Mouse (Mus musculus) lung, embryonic 15.5 days (tissue): ENCODE data around the gene Dmgdh. TPM values are rescaled to one million over a fixed set of nuclear protein-coding genes. Genes with fewer than 3 reads are reported as not detected.

ENCODE experiments used
- ATAC-seq: fragments of 200-750 bp; cut with Nextera tagmentation; 2 replicates; pipeline ENCODE4 v1.8.0; 2017; ENCODE audit warnings: moderate number of reproducible peaks, borderline replicate concordance; ENCODE audit not compliant: low FRiP score, low TSS enrichment; ENCODE audit errors: extremely low read depth
- H3K27ac ChIP-seq: fragments of 300-500 bp; sonication (generic); 2 replicates; pipeline ENCODE4 v1.5.1; 2015; ENCODE audit warnings: moderate library complexity, mild to moderate bottlenecking, inconsistent platforms
- H3K27me3 ChIP-seq: fragments of 300-500 bp; sonication (generic); 2 replicates; pipeline ENCODE4 v1.6.1; 2015; ENCODE audit warnings: inconsistent platforms
- H3K36me3 ChIP-seq: fragments of 300-500 bp; sonication (generic); 2 replicates; pipeline ENCODE4 v1.6.1; 2015; ENCODE audit warnings: inconsistent platforms
- H3K4me1 ChIP-seq: fragments of 300-500 bp; sonication (generic); 2 replicates; pipeline ENCODE4 v1.6.1; 2015; ENCODE audit warnings: inconsistent platforms
- H3K4me2 ChIP-seq: fragments of 300-500 bp; sonication (generic); 2 replicates; pipeline ENCODE4 v1.6.1; 2015; ENCODE audit warnings: inconsistent platforms, mild to moderate bottlenecking, moderate library complexity
- H3K4me3 ChIP-seq: fragments of 300-500 bp; sonication (generic); 2 replicates; pipeline ENCODE4 v1.5.1; 2015; ENCODE audit warnings: mild to moderate bottlenecking, inconsistent platforms
- H3K9ac ChIP-seq: fragments of 300-500 bp; sonication (generic); 2 replicates; pipeline ENCODE4 v1.6.1; 2015; ENCODE audit warnings: inconsistent platforms
- H3K9me3 ChIP-seq: fragments of 300-500 bp; sonication (generic); 2 replicates; pipeline ENCODE4 v1.6.1; 2016; ENCODE audit warnings: inconsistent platforms
- WGBS: fragments of 180-500 bp; shearing (Covaris S2); methylation state at CpG from one replicate; pipeline ENCODE4 v1.1.7; 2015; 5-methylcytosine and 5-hydroxymethylcytosine counted together
- polyA plus RNA-seq: library from polyadenylated mRNA; unstranded; fragments of >200 nt; fragmentation: Nextera tagmentation; extraction: Ambion mirVana; gene quantifications from 2 replicates; pipeline ENCODE4 v1.2.1, GENCODE M21; 2015

Dmgdh gene
- polyA plus RNA-seq, 1 experiment from 2014 or later, result not detected

GRCm38 (mm10) chr13:93757514-93757913 lies 83.3 kb downstream of the Dmgdh start:
- no peak overlapping the region for H3K4me3 ChIP-seq
- no peaks in the 10 kb centered on the region for H3K4me1 ChIP-seq
- no peaks in the 10 kb centered on the region for H3K36me3 ChIP-seq
- no peaks in the 10 kb centered on the region for H3K27me3 ChIP-seq
- no peak overlapping the region for H3K27ac ChIP-seq
- no peak overlapping the region for H3K9ac ChIP-seq
- WGBS, result 72% methylated on average over 6 of the region's 6 CpGs
- H3K4me2 ChIP-seq, result no peak overlapping the region
- H3K9me3 ChIP-seq, result no peaks in the 10 kb centered on the region
- no peak for ATAC-seq

DNA sequence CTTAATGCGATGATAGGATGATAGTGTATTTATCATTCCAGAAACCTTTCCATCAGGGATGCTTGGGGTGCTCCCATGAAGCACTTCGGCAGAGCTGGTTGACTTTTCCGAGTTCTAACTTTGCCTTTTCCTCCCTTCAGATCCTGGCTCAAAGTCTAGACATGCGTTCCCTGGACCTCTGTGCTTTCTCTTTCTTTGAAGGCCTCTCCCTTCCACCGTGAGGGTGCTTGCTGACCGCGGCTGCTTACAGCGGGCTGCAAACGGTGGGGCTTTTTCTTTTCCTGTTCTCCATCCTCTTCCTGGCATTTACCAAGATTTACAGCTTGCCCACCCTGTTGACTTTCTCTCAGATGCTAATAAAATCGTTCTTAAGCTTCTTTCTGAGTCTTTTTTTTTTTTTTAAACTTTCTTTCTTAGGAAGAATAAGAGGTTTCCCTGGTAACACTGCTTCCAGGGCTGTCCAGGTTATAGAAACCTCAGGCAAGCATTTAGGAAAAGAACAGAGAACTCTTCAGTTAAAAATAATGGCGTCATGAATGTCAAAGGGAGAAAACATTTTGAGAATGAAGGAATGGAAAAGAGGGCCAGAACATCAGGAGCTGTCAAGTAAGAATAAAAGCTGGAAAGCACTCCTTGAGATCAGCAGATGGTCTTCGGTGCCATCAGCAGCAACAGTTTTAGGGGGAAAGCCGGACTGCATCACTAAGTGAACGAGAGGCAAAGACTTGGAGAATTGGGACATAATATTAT lies 84.1 kb downstream of the Dmgdh start:
- H3K4me1 ChIP-seq, result no peaks in the 10 kb centered on the region
- 62% methylated on average over 14 of the region's 14 CpGs for WGBS
- H3K9ac ChIP-seq, result no peak overlapping the region
- no peak for ATAC-seq
- no peaks in the 10 kb centered on the region for H3K27me3 ChIP-seq
- H3K9me3 ChIP-seq, result no peaks in the 10 kb centered on the region
- no peak overlapping the region for H3K4me2 ChIP-seq
- no peaks in the 10 kb centered on the region for H3K36me3 ChIP-seq
- no peak overlapping the region for H3K27ac ChIP-seq
- no peak overlapping the region for H3K4me3 ChIP-seq

- Histone ChIP-seq H3K4me3 (no peak overlapping the region), H3K36me3 (no peaks in the 10 kb centered on the region), H3K27me3 (no peaks in the 10 kb centered on the region), H3K4me2 (no peak overlapping the region), H3K4me1 (no peaks in the 10 kb centered on the region), H3K27ac (no peak overlapping the region), H3K9ac (no peak overlapping the region), H3K9me3 (no peaks in the 10 kb centered on the region)
- no peak for ATAC-seq
- 94% methylated on average over 8 of the region's 8 CpGs for WGBS
Observed at GRCm38 (mm10) chr13:93761831-93762230, 87.6 kb downstream of the Dmgdh start.

DNA sequence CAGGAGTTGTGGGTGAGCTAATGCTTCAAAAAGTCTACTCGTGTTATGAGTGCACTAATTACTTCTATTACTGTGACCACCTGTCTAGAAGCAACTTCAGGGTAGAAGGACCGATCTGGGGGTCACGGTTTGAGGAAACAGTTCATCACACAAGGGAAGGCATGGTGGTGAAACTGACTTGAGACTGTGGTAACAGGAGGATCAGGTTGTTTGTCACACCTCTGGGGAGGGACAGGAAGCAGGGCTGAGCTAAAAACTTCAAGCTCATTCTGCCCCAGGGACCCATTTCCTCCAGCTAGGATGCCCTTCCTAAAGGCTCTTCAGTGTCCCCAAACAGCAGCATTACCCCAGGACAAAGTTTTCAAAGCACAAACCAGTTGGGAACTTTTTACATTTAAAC lies 88.6 kb downstream of the Dmgdh start:
- H3K4me3 ChIP-seq, result no peak overlapping the region
- no peak overlapping the region for H3K9ac ChIP-seq
- H3K4me1 ChIP-seq, result no peaks in the 10 kb centered on the region
- no peak for ATAC-seq
- H3K36me3 ChIP-seq, result no peaks in the 10 kb centered on the region
- WGBS, result 75% methylated on average over 3 of the region's 3 CpGs
- no peak overlapping the region for H3K4me2 ChIP-seq
- no peaks in the 10 kb centered on the region for H3K27me3 ChIP-seq
- H3K27ac ChIP-seq, result no peak overlapping the region
- H3K9me3 ChIP-seq, result no peaks in the 10 kb centered on the region

- ATAC-seq, result no peak
- H3K4me1 ChIP-seq, result no peaks in the 10 kb centered on the region
- no peak overlapping the region for H3K4me2 ChIP-seq
- 72% methylated on average over 13 of the region's 13 CpGs for WGBS
- H3K36me3 ChIP-seq, result no peaks in the 10 kb centered on the region
- no peak overlapping the region for H3K27ac ChIP-seq
- H3K9ac ChIP-seq, result no peak overlapping the region
- H3K4me3 ChIP-seq, result no peak overlapping the region
- H3K27me3 ChIP-seq, result no peaks in the 10 kb centered on the region
- no peaks in the 10 kb centered on the region for H3K9me3 ChIP-seq
Observed at GRCm38 (mm10) chr13:93764321-93764973, 90.2 kb downstream of the Dmgdh start.

- no peak; the same call in 1 of the 2 replicates for ATAC-seq
- H3K27me3 ChIP-seq, result no peaks in the 10 kb centered on the region
- H3K4me1 ChIP-seq, result peaks cover 10% of the 10 kb centered on the region; the same call in 1 of the 2 replicates
- H3K9ac ChIP-seq, result peak overlapping the region; percentile 74
- 23% methylated on average over 9 of the region's 9 CpGs for WGBS
- H3K4me3 ChIP-seq, result peak overlapping the region; percentile 66
- H3K36me3 ChIP-seq, result no peaks in the 10 kb centered on the region
- H3K4me2 ChIP-seq, result peak overlapping the region; percentile 95
- H3K9me3 ChIP-seq, result no peaks in the 10 kb centered on the region
- H3K27ac ChIP-seq, result peak overlapping the region; percentile 87
Observed at GRCm38 (mm10) chr13:93771031-93771587, 96.9 kb downstream of the Dmgdh start.

- Histone ChIP-seq H3K27ac (peak within 1 kb of the TSS; percentile 87), H3K9me3 (no peaks in the 10 kb centered on the region), H3K4me2 (peak within 1 kb of the TSS; percentile 95), H3K9ac (peak within 1 kb of the TSS; percentile 74), H3K4me3 (peak within 1 kb of the TSS; percentile 66), H3K36me3 (no peaks in the 10 kb centered on the region), H3K4me1 (peaks cover 10% of the 10 kb centered on the region; the same call in 1 of the 2 replicates), H3K27me3 (no peaks in the 10 kb centered on the region)
- peak; percentile 95 for ATAC-seq
- under 1% methylated on average over 66 of the region's 66 CpGs for WGBS
Observed at GRCm38 (mm10) chr13:93771588-93772278, 97.5 kb downstream of the Dmgdh start, which contains the start of gene Arsb. Gene Arsb (plus strand): TSS chr13:93771630.

DNA sequence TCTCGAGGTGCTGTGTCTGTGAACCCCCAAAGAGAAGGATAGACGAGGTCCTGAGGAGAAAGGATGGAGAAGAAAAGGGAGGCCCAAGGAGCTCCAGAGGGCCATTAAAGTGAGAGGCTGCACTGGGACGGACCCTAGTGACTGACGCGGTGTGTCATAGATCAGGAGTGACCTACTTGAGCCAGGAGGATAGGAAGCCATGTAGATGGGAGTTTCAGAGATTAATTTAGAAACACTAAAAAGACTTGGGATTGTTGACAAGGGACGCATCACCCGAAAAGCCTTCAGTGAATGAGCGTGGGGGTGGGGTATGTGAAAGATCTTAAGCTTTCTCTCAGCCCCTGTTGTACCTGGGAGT lies 98.0 kb downstream of the Dmgdh start:
- Histone ChIP-seq H3K9me3 (no peaks in the 10 kb centered on the region), H3K27me3 (no peaks in the 10 kb centered on the region), H3K4me2 (peak overlapping the region; percentile 95), H3K4me3 (peak overlapping the region; percentile 66), H3K27ac (peak overlapping the region; percentile 87; the same call in 1 of the 2 replicates), H3K9ac (peak overlapping the region; percentile 74), H3K4me1 (peaks cover 10% of the 10 kb centered on the region; the same call in 1 of the 2 replicates), H3K36me3 (no peaks in the 10 kb centered on the region)
- ATAC-seq, result no peak; the same call in 1 of the 2 replicates
- 26% methylated on average over 8 of the region's 8 CpGs for WGBS

DNA sequence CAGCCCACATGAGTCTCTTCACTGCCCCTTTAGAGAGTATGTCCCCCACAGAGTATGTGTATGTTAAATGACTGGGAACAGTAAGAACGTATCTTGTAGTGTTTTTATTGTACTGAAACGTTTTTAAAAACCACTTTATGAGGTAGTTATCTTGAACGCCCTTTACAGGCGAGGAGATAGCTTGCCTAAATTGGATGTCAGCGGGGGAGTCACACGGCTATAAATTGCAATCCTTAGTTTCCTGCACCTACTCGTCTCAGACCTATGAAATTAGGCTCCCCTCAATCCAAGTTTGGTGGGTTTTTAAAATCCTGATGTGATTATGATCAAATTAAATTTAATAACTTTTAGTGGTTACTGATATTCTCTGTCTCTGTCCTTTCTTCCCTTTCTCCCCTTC lies 98.6 kb downstream of the Dmgdh start:
- no peak overlapping the region; the same call in 1 of the 2 replicates for H3K4me3 ChIP-seq
- no peaks in the 10 kb centered on the region for H3K36me3 ChIP-seq
- H3K9me3 ChIP-seq, result no peaks in the 10 kb centered on the region
- no peaks in the 10 kb centered on the region for H3K27me3 ChIP-seq
- no peak for ATAC-seq
- H3K9ac ChIP-seq, result no peak overlapping the region
- WGBS, result 66% methylated on average over 7 of the region's 7 CpGs
- no peak overlapping the region for H3K27ac ChIP-seq
- peak overlapping the region; percentile 95 for H3K4me2 ChIP-seq
- H3K4me1 ChIP-seq, result peaks cover 10% of the 10 kb centered on the region; the same call in 1 of the 2 replicates

- H3K27ac ChIP-seq, result no peak overlapping the region
- H3K4me2 ChIP-seq, result no peak overlapping the region
- 54% methylated on average over 7 of the region's 7 CpGs for WGBS
- peaks cover 10% of the 10 kb centered on the region; the same call in 1 of the 2 replicates for H3K4me1 ChIP-seq
- no peaks in the 10 kb centered on the region for H3K9me3 ChIP-seq
- no peak for ATAC-seq
- no peaks in the 10 kb centered on the region for H3K27me3 ChIP-seq
- no peaks in the 10 kb centered on the region for H3K36me3 ChIP-seq
- no peak overlapping the region for H3K9ac ChIP-seq
- no peak overlapping the region for H3K4me3 ChIP-seq
Observed at GRCm38 (mm10) chr13:93773704-93774315, 99.6 kb downstream of the Dmgdh start.

DNA sequence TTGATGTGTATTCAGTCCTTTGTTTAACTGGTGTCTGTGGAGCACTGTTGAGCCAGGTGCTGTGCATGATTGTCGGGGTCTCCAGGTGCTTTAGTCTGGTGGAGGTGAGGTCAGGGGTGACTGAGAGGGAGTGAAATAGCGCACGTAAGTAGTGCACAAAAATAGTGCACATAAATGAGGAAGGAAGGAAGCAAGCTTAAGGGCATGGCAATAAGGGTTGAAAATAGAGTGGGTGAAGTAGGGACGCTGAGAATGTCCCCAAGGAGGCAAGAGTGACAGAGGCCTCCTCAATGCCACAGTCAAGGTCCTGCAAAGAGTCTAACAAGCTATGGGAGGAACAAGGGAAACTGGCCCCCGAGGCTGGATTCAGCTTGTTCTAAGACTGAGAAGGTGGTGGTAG lies 108.6 kb downstream of the Dmgdh start:
- Histone ChIP-seq H3K9ac (no peak overlapping the region), H3K9me3 (no peaks in the 10 kb centered on the region), H3K27ac (no peak overlapping the region), H3K4me1 (peaks cover 7% of the 10 kb centered on the region), H3K27me3 (no peaks in the 10 kb centered on the region), H3K4me3 (no peak overlapping the region), H3K36me3 (no peaks in the 10 kb centered on the region), H3K4me2 (no peak overlapping the region)
- no peak for ATAC-seq
- 82% methylated on average over 5 of the region's 5 CpGs for WGBS
